Mouse (Mus musculus): ENCODE results near the gene Aip. TPM values are rescaled to one million over a fixed set of nuclear protein-coding genes. Genes with fewer than 3 reads are reported as not detected.
A peak's percentile ranks its signal among the peaks of the same experiment; 100 is the strongest.

Gene Aip
- polyA plus RNA-seq, 1 experiment from 2014 or later = 37.7 TPM

DNA sequence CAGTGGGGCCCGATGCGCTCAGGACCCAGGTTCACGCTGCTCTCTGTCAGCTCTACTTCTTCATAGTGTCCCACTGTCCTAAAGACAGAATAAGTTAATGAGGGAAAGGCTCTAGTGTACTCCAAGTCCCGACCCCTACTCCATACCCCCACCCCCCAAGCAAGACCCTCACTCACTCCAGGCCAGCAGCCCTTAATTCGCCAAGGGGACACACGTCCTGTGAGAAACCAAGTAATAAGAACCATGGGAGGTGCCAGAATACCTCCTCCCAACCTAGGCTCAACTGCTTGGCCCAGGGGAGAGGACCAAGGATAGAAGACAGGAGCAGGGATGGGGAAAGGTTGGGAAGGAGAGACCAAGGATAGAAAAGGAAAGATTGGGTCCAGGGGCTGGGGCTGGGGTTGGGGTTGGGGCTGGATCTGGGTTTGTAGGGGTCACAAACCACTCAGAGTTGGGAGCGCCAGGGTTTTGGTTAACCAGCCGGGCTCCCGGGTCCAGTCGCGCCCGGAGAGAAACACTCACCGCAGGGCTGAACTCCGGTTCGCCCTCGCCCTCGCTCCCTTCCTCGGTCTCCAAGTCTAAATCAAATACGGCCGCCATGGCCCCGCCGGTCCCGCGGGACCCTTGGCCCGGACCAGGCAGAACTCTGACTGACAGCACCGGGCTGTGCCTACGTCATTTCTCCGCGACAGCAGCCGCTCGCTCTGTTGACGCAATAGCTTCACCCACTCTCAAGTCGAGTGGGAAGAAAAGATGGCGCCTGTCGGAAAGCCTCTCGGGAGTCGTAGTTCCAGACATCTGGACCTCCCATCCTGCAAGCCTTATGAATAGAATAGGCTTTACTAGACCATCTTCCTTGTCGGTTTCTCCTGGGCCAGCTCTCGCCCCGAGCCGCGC, 37.2 kb upstream of the Aip start, which contains the start of gene Rps6kb2:
TSS of gene Rps6kb2 (minus strand) at position 709 of the 897 bp plus-strand sequence.
- Histone ChIP-seq H3K27ac (peak within 1 kb of the TSS; percentile 76), H3K36me3 (peaks cover 37% of the 10 kb centered on the region), H3K4me1 (replicated peaks) (peaks cover 53% of the 10 kb centered on the region), H3K9ac (peak within 1 kb of the TSS; percentile 82), H3K27me3 (no peaks in the 10 kb centered on the region), H3K9me3 (replicated peaks) (no peaks in the 10 kb centered on the region), H3K4me2 (peak within 1 kb of the TSS; percentile 81), H3K4me3 (replicated peaks) (peak within 1 kb of the TSS; percentile 75)
- 6% methylated on average over 42 of the region's 42 CpGs for WGBS (ENCODE audit: insufficient replicate concordance)
- DNase-seq (peak; percentile 91), ATAC-seq (ENCODE audit: low read depth) (peak; percentile 77)

DNA sequence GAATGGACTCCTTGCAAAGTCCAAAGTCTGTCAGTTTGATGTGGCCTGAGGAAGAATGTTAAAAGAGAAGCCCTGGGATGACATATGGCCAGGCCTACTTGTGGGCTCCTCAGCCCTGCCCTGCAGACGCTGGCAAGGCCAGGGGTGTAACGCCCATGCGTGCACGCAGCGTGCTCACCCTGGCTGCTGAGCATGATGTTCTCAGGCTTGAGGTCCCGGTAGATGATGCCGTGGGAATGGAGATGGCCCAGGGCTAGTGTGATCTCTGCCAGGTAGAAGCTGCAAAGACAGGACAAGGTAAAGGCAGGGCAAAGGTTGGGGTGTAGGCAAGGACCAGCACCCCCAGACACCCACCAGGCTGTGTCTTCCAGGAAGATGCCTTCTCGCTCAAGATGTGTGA, 33.4 kb upstream of the Aip start:
- H3K4me2 ChIP-seq = no peak overlapping the region
- H3K9me3 ChIP-seq (replicated peaks) = no peaks in the 10 kb centered on the region
- H3K9ac ChIP-seq = no peak overlapping the region
- H3K36me3 ChIP-seq = peaks cover 62% of the 10 kb centered on the region
- no peak overlapping the region for H3K27ac ChIP-seq
- DNase-seq = no peak
- no peak for ATAC-seq (ENCODE audit: low read depth)
- WGBS (ENCODE audit: insufficient replicate concordance) = 89% methylated on average over 8 of the region's 8 CpGs
- no peak overlapping the region for H3K4me3 ChIP-seq (replicated peaks)
- H3K27me3 ChIP-seq = no peaks in the 10 kb centered on the region
- H3K4me1 ChIP-seq (replicated peaks) = peaks cover 51% of the 10 kb centered on the region

DNA sequence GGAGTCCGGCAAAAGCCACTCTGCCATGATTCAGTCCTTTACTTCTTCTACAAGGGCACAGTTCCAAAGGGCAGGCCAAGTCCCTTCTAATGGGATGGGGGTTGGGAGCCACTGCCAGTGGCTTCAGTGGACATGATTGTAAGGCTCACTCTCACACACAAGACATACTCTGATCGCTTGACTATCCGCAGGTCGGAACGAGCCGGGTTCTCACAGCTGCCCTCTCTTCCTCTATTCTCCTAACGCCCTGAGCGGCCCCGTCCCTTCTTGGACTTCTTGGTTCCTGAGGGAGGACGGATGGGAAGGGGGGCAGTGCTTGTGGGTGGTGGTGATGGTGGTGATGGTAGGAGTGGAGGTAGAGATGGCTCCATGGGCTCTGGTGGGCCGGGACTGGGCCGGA, 31.1 kb upstream of the Aip start:
- ATAC-seq (ENCODE audit: low read depth) (no peak), DNase-seq (no peak)
- Histone ChIP-seq H3K27ac (no peak overlapping the region), H3K36me3 (peaks cover 82% of the 10 kb centered on the region), H3K4me3 (replicated peaks) (no peak overlapping the region), H3K27me3 (no peaks in the 10 kb centered on the region), H3K9me3 (replicated peaks) (no peaks in the 10 kb centered on the region), H3K4me2 (no peak overlapping the region), H3K9ac (no peak overlapping the region), H3K4me1 (replicated peaks) (peaks cover 47% of the 10 kb centered on the region)
- WGBS (ENCODE audit: insufficient replicate concordance) = 86% methylated on average over 12 of the region's 12 CpGs

DNA sequence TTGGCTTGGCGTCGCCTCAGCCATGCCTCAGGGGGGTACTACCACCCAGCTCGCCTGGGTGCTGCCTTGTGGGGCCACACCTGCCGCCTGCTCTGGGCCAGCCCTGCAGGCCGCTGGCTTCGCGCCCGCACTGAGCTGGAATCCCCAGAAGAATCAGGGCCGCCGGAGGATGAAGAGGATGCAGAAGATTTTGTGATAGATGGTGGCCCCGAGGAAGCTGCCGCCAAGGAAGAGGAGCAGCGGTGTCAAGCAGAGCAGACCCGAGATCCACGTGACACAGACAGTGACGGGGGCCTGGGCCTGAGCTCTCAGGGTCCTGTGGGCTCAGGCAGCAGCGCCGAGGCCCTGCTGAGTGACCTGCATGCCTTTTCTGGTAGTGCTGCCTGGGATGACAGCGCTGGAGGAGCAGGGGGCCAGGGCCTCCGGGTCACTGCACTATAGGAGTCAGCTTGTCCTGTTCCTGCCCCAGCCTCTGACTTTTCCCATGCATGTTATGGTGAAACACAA, 30.5 kb upstream of the Aip start:
- WGBS (ENCODE audit: insufficient replicate concordance) = 71% methylated on average over 20 of the region's 20 CpGs
- Histone ChIP-seq H3K27me3 (no peaks in the 10 kb centered on the region), H3K4me3 (replicated peaks) (no peak overlapping the region), H3K27ac (0 out of 2 replicates have a peak overlapping the region, but pooled peaks have one; percentile 55), H3K36me3 (peaks cover 80% of the 10 kb centered on the region), H3K9ac (no peak overlapping the region), H3K4me1 (replicated peaks) (peaks cover 43% of the 10 kb centered on the region), H3K4me2 (0 out of 2 replicates have a peak overlapping the region, but pooled peaks have one; percentile 41), H3K9me3 (replicated peaks) (no peaks in the 10 kb centered on the region)
- no peak for DNase-seq
- ATAC-seq (ENCODE audit: low read depth) = no peak

DNA sequence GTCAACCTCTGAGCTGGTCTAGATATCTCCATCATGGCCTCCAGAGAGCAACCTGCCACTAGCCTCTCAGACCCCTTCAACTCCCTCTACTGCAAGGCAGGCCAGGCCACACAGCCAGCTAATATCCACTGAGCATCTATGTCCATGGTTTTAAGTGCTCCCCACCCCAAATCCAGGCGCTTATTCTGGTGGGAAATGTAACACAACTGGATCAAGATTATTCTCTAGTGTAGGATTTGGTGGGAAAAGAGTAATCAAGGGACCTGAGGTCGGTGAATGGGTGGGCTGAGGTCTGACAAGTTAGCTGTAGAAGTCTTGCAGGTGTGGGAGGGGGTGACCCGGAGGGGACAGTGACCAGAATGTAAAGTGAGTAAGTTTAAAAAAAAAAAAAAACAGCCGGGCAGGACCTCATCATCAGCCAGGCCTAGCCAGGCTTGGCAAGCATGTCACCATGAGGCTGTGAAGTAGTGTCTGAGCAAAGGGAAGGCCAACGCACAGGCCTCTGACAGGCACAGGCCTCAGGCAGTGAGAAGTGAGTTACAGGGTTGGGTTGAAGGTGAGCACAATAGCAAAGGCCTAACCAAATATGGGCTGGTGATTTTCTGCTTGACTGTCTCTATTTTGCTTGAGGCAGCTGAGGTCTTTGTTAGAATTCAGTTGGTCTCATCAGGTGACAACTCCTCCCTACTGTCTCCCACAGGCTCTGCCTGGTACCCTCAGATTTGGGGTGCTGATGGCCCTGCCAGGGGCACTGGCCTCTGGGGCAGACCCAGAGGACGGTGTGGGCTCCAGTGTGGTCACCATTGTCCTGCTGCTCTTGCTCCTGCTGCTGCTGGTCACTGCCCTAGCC, 29.8 kb upstream of the Aip start:
- H3K36me3 ChIP-seq = peaks cover 80% of the 10 kb centered on the region
- no peak for ATAC-seq (ENCODE audit: low read depth)
- H3K9ac ChIP-seq = peak overlapping the region; percentile 51
- WGBS (ENCODE audit: insufficient replicate concordance) = 51% methylated on average over 6 of the region's 6 CpGs
- H3K4me3 ChIP-seq (replicated peaks) = peak overlapping the region; percentile 33
- DNase-seq = no peak
- no peaks in the 10 kb centered on the region for H3K9me3 ChIP-seq (replicated peaks)
- H3K4me2 ChIP-seq = peak overlapping the region; percentile 41
- peak overlapping the region; percentile 55; the same call in 1 of the 2 replicates for H3K27ac ChIP-seq
- H3K27me3 ChIP-seq = no peaks in the 10 kb centered on the region
- peaks cover 47% of the 10 kb centered on the region for H3K4me1 ChIP-seq (replicated peaks)

DNA sequence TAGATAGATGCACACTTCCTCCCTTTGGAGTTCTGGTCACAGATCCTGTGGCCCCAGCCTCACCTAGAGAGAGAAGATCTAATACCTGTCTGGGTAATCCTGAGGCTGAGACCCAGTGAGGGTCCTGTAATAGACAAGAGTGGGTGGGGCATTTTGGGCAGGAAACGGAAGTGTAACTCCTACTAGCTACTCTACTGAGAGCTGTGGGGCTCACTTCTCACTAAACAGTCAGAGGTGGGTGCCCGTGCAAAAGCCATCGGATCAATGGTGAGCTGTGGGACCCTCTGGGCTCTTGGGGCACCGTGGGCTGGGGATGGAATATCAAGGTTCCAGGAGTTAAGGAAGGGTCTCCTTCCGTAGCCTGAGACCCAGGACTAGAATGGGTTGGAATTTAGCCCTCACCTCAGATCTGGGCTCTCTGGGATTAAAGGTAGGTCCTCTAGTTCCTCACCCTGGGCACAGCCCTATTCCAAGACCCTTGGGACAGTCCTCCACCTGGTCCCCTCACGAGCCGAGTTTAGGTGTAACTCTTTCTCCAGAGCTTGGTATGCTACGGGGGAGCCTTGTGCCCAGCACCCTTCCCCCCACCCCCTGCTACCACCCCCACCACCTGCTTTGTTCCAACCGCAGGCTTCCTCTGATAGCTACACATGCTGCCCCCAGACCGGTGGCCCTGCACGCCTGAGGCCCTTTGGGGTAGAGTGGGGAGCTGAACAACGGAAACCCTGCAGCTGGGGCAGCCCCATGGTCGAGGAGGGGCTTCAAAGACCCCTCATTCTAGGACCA, 29.0 kb upstream of the Aip start:
- peak overlapping the region; percentile 41 for H3K4me2 ChIP-seq
- ATAC-seq (ENCODE audit: low read depth) (peak; percentile 22; the same call in 1 of the 2 replicates), DNase-seq (no peak)
- H3K4me1 ChIP-seq (replicated peaks) = peaks cover 54% of the 10 kb centered on the region
- peaks cover 82% of the 10 kb centered on the region for H3K36me3 ChIP-seq
- H3K27me3 ChIP-seq = no peaks in the 10 kb centered on the region
- no peaks in the 10 kb centered on the region for H3K9me3 ChIP-seq (replicated peaks)
- WGBS (ENCODE audit: insufficient replicate concordance) = 25% methylated on average over 13 of the region's 13 CpGs
- peak overlapping the region; percentile 55 for H3K27ac ChIP-seq
- peak overlapping the region; percentile 33 for H3K4me3 ChIP-seq (replicated peaks)
- peak overlapping the region; percentile 51 for H3K9ac ChIP-seq

DNA sequence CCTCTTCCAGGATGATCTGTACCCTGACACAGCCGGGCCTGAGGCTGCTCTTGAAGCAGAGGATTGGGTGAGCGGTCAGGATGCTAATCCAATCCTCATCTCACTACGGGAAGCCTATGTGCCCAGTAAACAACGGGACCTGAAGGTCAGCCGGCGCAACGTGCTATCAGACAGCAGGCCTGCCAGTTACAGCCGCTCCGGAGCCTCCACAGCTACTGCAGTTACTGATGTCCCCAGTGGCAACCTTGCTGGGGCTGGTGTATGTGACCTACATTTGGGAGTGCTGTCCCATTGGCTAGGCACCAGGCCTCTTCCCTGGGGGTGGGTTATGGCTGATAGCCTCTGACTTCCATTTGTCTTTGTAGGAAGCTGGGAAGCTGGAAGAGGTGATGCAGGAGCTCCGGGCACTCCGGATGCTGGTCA, 27.6 kb upstream of the Aip start, which contains the start of gene Ptprcap:
TSS of gene Ptprcap (plus strand) at position 373 of the 423 bp plus-strand sequence.
- DNase-seq = no peak
- Histone ChIP-seq H3K27ac (peak within 1 kb of the TSS; percentile 55; the same call in 1 of the 2 replicates), H3K27me3 (no peaks in the 10 kb centered on the region), H3K9me3 (replicated peaks) (no peaks in the 10 kb centered on the region), H3K36me3 (peaks cover 68% of the 10 kb centered on the region), H3K4me1 (replicated peaks) (peaks cover 66% of the 10 kb centered on the region), H3K9ac (peak within 1 kb of the TSS; percentile 51), H3K4me2 (peak within 1 kb of the TSS; percentile 41; the same call in 1 of the 2 replicates), H3K4me3 (replicated peaks) (peak within 1 kb of the TSS; percentile 33; the same call in 1 of the 2 replicates)
- ATAC-seq (ENCODE audit: low read depth) = no peak
- WGBS (ENCODE audit: insufficient replicate concordance) = 78% methylated on average over 11 of the region's 11 CpGs

DNA sequence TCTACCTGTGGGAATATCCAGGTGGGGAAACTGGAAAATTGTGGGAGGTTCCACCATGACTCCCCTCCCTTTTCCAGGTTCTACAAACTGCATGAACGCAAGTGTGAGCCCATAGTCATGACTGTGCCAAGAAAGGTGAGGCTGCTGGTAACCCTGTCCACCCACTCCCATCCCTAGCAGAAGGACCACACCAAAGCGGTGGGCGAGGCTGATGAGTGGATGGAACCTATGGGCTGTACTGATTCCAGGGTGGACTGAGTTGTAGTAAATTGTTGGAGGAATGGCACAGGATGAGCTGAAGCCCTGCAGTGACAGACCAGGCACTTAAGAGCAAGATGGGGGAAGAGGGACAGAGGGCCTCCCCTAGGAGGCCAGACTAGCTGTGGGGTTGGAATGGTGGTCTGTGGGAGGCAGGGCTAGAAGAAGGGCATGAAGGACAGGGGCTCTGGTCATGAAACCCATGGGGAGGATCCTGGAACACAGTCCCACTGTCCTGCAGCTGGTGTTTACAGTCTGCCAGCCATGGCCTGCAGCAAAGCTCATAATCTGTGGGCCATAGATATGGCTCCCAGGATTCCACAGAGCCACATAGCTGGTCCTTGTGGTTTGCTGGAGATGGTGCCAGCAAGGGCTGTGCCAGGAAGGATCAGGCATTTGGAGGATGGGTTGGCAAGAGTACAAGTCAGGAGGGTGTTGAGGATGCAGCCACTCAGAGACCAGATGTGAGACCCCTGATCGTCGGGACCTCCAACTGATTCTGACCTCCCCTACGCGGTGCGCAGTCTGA, 27.0 kb upstream of the Aip start:
- WGBS (ENCODE audit: insufficient replicate concordance) = 79% methylated on average over 8 of the region's 8 CpGs
- Histone ChIP-seq H3K4me1 (replicated peaks) (peaks cover 72% of the 10 kb centered on the region), H3K27ac (no peak overlapping the region), H3K9ac (no peak overlapping the region), H3K27me3 (no peaks in the 10 kb centered on the region), H3K36me3 (peaks cover 62% of the 10 kb centered on the region), H3K4me2 (no peak overlapping the region), H3K9me3 (replicated peaks) (no peaks in the 10 kb centered on the region), H3K4me3 (replicated peaks) (no peak overlapping the region)
- DNase-seq = no peak
- no peak for ATAC-seq (ENCODE audit: low read depth)

DNA sequence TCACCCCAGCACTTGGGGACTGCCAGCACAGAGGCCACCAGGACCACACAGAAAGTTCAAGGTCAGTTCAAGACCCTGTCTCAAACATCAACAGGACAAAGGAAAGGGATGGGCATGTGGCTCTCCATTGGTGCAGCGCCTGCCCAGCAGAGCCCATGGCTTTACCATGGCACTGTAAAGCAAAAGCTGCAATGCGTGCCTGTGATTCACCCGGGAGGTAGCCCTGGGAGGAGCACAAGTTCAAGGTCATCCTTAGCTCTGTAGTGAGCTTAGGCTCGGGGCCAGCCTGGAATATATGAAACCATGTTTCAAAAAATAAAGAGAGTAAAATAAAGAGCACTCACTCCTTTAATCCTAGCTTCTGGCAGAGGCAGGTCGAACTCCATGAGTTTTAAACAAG, 26.2 kb upstream of the Aip start:
- Histone ChIP-seq H3K9ac (no peak overlapping the region), H3K27me3 (no peaks in the 10 kb centered on the region), H3K4me1 (replicated peaks) (peaks cover 77% of the 10 kb centered on the region), H3K4me2 (no peak overlapping the region), H3K36me3 (peaks cover 55% of the 10 kb centered on the region), H3K4me3 (replicated peaks) (no peak overlapping the region), H3K27ac (no peak overlapping the region), H3K9me3 (replicated peaks) (no peaks in the 10 kb centered on the region)
- no peak for DNase-seq
- no peak for ATAC-seq (ENCODE audit: low read depth)
- 75% methylated on average over 5 of the region's 5 CpGs for WGBS (ENCODE audit: insufficient replicate concordance)

DNA sequence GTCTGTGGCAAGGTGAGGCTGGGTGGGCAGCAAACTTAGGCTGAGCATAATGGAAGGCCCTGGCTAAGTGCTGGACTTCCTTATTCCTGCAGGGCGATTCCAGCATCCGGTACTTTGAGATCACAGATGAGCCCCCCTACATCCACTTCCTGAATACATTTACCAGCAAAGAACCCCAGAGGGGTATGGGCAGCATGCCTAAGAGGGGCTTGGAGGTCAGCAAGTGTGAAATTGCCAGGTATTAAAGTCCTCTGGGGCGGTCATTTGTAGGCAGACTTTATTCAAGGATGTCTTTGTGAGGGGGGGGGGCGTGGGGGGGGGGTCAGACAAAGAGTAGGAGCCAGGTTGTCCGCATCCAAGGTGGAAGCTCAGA, 25.8 kb upstream of the Aip start:
- H3K27ac ChIP-seq = no peak overlapping the region

More for the DNA sequence above, 25.8 kb upstream of the Aip start:
- Histone ChIP-seq H3K4me2 (no peak overlapping the region), H3K4me3 (replicated peaks) (no peak overlapping the region), H3K9ac (no peak overlapping the region), H3K9me3 (replicated peaks) (no peaks in the 10 kb centered on the region), H3K36me3 (peaks cover 51% of the 10 kb centered on the region), H3K4me1 (replicated peaks) (peaks cover 77% of the 10 kb centered on the region), H3K27me3 (no peaks in the 10 kb centered on the region)
- ATAC-seq (ENCODE audit: low read depth) = no peak
- DNase-seq = no peak
- WGBS (ENCODE audit: insufficient replicate concordance) = 67% methylated on average over 5 of the region's 5 CpGs

Measured in liver, embryonic 13.5 days (tissue).